Mouse (Mus musculus) yolk sac, embryonic 10.5 days (tissue): Measurements from ENCODE around the gene Tmprss11e.

ENCODE experiments used
- DNase-seq: peaks from one replicate; pipeline ENCODE4 v3.0.0-alpha.2; 2017; ENCODE audit warnings: low spot score

Gene Tmprss11e

DNA sequence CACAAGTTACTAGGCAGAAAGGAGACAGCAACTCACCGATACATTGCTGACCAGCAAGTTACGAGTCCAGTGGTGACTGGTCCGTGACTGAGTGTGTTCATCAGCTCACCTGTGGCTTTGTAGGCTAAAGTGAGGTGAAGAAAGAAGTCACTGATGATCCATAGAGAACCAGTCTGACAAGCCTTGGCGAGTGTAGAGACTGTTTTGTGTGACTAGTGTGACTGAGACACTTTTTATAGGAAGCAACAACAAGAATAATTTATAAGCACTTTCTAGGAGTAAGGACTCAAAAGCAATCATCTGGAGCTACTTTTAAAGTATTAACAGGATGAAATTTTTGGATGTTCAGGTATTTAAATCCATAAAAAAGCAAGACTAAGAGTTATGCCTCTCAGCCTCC lies at the start of gene Tmprss11e:
Gene Tmprss11e, minus strand, starts transcription at position 101 of the 400 bp plus-strand sequence.
- no peak for DNase-seq

DNA sequence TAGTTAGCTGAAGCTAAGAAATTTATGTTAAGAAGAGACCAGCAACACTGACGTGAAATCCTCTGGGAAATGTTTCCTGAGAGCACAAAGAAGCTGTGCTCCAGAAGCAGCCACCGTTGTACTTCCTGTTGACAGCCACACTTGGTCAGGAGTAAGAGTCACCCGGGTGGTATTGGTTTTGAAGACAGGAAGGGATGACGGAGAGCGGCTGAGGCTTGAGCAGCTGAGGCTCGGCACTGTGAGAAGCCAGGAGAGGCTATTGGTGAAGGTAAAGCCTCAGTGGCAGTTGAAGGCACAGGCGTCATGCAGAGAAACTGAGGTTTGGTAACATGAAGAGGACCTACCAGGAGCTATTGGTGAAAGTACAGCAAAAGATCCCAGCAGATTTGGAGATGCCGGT lies 47.2 kb upstream of the Tmprss11e start:
- no peak for DNase-seq

DNA sequence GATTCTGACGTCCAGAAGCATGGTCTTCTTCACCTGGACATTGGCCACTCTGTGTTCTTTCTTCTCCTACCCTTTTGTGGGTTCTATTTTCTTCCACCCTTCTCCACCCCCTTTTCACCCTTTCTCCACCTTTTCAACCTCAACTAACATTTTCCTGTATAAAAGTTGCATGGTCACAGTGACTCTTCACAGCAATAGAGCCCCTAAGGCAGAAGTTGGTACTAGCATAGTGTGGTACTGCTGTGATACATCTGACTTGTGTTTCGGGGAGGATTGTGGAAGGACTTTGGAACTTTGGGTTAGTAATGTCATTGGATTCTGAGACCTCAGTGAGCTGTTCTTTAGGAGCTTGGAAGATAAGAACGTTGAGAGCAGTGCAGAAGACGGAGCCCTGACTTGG lies 46.6 kb upstream of the Tmprss11e start:
- DNase-seq, result no peak

DNA sequence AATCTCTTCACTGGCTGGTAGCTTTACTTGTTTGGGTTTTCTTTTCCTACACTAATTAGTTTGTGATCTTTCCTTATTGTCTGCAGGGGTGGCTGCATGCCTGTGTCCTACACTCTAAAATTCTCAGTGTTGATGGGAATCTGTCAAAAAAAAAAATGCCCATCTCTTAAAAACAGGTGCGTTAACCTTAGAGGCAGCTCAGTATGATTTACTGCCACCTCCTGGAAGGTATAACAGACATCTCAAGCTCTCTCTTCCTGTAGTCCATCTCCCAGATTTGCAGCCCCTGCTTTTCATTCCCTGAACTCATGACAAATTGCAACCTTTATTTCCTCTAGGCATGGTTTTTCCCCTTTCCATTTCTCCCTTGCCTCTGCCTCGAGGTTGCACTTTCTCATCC lies 44.3 kb upstream of the Tmprss11e start:
- DNase-seq, result no peak

DNA sequence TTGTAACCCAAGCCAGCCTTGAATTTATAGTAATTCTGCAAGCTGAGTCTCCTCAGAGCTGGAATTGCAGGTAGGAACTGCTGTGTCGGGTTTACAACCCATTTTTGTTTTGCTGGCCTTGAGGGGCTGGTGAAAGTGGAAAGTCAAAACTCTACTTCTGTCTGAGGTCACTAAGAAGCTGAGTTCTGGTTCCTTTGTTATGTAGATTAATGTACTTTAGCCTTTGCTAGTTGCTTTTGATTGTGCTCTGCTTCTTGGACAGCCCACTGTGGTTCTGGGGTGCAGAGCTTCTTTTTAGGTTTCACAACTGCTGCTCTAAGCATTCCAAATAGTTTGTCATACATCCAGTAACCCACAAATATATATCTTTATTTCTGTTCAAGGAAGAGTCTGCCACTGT lies 41.2 kb upstream of the Tmprss11e start:
- no peak for DNase-seq

DNA sequence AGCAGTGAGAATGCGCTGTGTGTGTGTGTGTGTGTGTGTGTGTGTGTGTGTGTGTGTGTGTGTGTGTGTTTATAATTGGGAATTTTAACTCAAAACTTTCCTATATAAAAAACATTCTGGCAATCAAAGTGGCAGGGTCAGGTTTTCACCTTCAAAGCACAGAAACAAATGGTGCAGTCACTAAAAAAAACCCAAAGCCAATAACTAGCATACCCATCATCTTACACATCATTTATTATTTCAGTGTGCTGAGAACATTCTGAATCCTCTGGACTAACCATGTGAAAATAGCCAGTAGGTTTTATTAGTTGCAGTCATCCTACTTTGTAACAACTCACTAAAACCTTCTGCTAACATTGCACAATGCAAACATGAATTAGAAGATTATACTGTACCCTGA lies 38.6 kb upstream of the Tmprss11e start:
- no peak for DNase-seq

DNA sequence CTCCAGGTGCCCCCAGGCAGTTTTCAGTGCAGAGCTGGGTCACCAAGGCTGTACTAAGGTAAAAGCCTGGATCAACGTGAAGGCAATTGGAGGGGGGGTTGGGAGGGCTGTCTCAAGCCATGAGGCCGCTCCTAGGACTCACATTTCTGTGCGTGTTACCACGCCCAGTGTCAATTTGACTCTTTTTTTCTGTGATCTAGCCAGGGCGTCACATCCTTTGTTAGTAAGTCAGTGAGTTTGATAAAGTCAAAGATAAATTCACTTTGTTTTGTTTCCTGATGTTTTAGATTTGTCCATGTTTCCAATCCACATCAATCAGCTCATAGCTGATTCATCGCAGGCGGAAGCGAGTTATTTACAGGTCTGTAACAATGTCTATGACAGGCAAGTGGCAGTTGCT lies 37.4 kb upstream of the Tmprss11e start:
- no peak for DNase-seq

DNA sequence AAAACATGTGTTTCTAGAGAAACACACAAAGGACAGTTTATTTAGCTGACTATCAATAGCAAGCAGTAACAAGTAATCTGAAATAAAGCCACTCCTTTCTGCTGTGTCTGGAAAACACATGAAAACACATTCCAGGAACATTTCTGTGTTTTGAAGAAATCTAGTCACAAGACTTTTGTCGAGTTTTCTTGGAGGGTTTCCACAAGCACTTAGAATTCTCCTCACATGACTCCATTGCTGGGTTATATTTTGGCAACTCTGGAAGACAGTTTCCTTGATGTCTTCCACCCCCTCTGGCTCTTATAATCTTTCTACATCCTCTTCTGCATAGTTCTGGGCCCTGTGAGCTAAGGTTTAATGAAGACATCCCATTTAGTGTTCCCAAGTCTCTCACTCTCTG lies 32.9 kb upstream of the Tmprss11e start:
- DNase-seq, result no peak

DNA sequence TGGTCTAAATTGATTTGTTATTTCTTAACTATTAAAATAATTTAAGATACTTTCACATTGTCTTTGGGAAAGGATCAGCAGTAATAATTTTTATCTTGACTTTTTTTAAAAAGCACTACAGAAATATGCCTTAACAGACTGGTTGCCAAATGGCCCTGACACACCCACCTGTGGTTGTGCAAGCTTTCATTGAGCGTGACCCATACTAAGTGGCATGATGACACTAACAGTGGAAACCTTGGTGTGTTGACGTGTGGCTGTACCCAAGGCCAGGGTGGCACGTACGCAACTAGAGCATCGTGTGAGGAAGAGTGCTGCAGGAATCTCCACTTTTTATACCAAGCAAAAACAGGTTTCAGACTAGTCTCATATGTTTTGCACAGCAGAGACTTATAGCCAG lies 31.3 kb upstream of the Tmprss11e start:
- no peak for DNase-seq

DNA sequence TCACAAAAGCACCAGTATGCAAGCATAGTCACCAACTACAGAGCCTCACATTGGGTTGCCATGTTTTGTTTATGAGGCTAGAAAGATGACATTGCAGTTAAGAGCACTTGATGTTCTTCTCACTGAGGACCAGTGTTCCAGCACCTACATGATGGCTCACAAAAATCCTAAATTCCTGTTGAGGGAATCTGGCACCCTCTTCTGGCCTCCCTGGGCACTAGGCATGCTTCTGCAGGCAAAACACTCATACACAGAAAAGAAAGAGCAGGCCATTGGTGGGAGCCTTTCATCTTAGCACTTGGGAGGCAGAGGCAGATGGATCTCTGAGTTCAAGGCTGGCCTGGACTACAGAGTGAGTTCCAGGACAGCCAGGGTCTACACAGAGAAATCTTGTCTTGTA lies 25.4 kb upstream of the Tmprss11e start:
- no peak for DNase-seq

DNA sequence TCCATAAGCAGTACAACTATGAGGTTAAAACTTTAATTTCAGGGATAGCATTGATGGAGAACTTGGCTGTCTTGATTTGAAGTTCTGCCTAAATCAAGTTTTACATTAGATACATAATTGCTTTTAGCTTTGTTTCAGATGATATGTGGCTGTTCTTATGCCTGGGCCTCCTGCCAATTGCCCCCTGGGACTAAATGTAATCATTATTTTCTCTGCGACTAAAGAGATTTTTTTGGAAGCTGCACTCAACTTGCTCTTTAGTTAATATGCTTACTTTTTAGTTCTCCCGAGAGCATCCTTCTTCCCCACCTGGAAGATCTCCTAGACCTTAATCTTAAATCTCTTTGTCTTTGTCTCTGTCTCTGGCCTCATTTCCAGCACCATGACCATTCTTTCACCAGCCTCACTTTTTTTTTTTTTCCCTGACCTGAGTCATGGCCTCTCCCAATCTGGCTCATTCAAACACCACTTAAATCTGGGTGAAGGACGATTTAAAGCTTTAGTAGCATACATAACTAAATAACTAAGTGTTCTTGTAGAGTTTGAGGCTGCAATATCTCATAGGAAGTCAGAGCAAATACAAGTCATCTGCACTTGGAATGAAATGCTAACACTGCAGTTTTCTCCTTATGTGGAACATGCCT lies 23.5 kb upstream of the Tmprss11e start:
- no peak for DNase-seq

DNA sequence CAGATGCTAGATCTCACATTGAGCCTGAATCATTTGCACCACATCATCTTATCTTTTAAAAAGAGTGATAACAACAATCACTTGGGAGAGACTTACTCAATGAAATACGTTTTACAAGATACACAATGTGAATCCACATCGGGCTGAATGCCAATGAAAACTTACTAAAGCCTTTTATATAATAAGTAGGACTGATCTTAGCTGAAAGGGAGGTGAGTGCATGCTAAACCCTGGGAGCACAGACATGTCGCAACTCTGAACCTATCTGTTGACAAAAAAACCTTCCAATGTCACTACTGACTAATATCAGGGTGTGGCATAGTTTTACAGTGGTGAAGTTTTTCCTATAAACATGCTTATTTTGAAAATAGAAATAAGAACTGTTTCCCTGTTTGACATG lies 2.8 kb downstream of the Tmprss11e start:
- DNase-seq, result no peak

DNA sequence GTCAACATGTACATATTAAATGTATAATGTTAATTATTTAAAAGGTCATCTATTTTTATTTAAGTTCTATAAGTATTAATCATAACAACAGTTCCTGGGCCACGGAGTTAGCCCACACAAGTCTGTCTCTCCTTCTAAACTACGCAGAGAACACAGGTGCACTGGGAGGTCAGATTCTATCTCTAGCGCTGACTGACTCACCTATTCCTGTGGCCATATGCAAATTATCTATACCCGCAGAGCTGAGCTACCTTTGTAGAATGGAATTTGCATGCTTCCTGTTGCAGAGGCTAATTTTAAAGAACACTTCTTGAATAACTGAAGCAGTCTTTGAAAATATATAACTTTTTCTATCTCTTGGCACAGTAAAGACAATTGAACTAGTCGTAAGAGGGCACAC lies 4.5 kb downstream of the Tmprss11e start:
- no peak for DNase-seq

DNA sequence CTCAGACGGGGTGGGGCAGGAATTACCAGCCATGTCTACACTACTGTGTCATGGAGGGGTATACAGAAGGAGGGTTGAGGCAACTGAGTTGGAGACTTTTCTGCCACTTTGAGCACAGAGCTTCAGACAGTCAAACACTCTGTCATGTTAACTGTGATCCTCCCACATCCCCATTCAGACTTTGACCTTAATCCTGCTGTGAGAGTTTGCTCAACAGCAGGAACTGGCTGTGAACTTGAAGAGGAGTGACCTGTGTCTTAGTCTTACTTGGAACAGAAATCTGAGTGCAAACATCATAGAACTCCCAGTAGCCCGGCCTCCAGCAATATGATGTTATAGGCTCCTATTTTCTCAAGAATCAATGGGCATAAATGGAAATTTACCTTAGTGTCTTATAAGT lies 9.8 kb downstream of the Tmprss11e start:
- peak; percentile 2 for DNase-seq

DNA sequence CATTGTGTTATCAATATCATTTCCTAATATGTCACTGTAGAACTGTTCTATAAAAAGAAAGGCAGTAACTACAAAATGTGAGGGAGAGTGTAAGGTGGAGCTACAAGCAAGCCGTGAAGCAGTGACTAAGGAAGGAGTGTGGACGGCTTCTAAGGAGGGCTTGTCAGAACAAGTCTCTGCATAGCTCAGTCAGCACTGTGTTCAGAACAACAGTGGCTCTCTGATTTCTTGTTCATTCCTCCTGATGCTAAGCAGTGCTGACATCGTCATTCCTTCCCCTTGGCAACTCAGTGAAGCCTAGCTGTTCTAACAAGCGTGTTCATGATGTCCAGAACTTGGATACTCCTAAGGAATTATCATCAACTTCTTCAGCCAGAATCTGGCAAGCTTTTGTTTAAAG lies 15.0 kb downstream of the Tmprss11e start:
- no peak for DNase-seq

DNA sequence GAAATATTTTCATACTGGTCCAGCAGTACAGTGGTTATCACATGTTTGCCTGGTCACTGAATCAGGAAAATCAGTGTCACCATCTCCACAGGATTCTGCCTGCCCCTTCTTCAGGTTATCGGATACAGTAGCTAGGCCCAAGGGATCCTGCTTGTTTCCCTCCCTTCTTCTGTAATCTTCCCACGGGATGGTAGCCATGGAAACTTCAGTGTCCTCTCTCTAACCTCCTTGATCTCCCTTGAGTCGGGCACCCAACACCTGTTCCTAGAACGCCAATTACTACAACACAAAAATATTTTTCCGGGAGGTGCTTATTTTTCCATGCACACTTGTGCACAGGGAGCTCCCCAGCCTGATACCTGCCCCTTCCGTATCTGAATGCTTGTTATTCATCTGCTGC lies 17.0 kb downstream of the Tmprss11e start:
- DNase-seq, result no peak

DNA sequence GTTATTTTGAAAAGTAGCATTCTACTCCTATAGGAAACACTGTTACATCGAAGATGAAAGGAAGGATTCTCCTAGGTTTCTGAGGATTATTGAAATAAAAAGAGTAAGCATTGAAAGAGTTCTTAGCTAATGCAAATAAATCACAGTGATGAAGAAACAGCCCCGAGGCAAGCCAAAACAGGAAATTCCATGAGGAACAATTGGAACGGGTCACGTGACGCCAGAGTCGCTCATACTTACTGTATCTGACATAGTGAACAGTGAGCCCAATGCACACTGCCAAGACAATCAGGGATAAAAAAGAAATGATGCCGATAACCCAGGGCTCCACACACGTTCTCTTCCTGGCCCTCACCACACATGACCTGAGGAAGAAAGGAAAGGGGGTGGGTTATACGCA lies 18.6 kb downstream of the Tmprss11e start:
- no peak for DNase-seq

DNA sequence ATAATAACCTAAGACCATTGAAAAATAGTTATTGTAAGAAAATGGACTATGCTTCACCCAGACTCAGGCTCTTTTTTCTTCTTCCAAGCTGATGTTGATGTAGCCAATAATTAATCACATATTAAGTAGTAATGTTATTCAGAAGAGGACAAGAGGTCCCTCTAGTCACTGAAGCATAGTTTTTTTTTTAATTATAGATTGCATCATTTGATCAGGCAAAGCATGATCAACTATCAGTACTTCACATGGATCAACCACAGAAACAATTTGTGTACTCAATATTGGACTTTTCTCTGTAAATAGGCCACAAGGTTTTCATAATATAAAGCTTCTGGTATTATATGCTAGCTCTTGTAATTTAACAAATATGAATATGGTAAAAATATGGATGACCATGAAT lies 20.6 kb downstream of the Tmprss11e start:
- DNase-seq, result no peak

DNA sequence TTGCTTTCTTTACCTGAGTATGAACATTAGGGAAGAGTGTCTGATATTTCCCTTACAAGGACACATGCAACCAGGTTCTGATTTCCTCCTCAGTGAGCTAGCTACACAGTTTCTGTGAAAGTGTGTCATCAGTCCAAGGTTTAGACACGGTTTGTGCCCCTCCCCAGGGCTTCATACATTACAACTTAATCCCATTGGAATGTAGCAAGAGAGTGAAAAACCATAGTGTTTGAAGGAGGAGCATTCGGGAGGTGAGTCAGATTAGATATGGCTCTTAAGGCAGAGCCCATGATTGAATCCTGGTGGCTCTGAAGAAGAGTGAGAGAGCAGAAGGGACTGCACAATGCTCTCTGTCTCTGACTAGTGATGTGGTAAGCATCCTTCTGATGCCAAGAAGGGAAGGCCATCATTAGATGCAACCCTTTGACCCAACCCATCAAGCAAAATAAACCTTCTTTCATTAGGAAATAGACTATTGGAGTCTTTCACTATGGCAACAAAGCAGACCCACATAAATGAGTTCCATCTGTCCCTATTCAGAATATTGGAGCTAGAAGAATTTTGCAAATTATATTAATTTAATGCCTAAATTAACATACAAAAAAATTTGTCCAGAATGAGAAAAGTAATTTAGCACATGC lies 22.7 kb downstream of the Tmprss11e start:
- DNase-seq, result no peak

DNA sequence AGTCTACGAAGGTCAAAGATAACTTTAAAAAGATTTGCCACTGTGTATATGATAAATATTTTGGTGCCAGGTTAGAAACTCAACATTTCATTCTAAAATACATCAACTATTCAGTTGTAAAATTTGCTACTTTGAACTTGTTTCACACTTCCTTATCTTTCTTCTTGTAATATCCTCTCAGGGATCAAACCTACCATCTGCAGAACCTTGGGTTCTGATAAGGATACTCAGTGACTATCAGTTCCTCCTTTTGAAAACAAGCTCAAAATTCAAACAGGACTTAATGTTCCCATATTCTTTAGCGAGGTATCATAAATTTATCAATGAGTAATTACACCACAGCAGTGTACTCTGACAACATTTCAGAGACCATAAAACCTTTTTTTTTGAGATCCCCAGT lies 30.6 kb downstream of the Tmprss11e start:
- no peak for DNase-seq

DNA sequence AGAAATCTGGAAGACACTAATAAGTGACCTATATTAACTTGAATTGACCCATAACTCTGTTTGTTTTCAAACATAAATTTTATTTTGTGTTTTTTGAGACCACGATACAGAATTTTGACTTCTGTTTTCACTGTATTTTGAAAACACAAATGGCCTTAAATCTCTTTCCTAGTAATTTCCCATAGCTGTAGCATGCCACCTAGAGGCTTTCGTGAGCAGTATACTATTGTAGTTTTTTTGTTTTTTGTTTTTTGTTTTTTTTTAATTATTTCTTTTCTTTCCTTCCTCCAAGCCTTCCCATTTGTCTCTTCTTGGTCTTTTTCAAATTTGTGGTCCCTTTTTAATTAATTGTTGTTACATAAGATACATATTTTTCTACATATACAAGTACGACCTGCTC lies 40.7 kb downstream of the Tmprss11e start:
- no peak for DNase-seq

DNA sequence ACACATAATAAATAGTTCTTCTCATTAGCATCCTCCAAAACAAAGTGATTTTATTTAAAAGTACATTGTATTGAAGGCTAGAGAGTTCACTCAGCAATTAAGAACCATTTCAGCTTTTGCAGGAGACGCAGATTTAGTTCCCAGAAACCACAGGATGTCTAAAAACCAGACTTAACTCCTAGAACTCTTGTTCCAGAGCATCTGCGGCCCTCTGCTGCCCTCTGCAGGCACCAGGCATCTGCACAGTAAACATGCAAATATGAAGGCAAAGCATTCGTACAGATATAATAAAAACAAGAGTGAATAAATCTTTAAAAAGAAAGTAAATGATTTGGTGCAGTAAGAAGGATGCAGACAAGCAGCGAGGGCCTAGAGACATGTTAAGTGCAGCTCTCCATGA lies 60.9 kb downstream of the Tmprss11e start:
- DNase-seq, result peak; percentile 7

DNA sequence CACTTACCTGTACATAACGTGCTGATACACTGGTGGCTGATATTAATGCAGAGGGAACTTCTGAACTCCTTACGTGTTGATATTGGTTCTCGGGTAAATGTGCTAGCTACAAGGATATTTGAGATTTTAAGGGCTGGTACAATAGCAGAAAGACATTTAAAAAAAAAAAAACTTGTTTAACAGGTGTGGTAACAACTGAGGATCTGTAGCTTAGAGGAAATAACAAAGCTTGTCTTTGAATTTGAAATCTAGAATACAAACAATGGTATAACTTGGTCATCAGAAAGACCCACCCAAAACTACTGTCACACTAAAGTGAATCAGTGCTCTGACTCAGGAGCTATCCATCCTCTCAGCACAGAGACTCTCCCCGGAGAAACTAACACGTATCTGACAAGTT lies 69.4 kb downstream of the Tmprss11e start, which contains the start of gene Tmprss11b:
Gene Tmprss11b, minus strand, starts transcription at position 101 of the 400 bp plus-strand sequence.
- DNase-seq, result no peak
